Mouse (Mus musculus): ENCODE measurements at regions not wholly inside any gene's neighbourhood (a gene's known extent, or its start where the extent isn't known, plus 50 kb on each side); places are given as distances from the start of the nearest gene placed in this dataset.
A peak's percentile ranks its signal among the peaks of the same experiment; 100 is the strongest.

GRCm38 (mm10) chr12:50261072-50261471 is 387.8 kb downstream of the Prkd1 start:
- Histone ChIP-seq H3K9ac (replicated peaks; ENCODE audit: low read length) (no peak overlapping the region), H3K27ac (replicated peaks; ENCODE audit: low read depth, low read length) (no peak overlapping the region), H3K9me3 (ENCODE audit: control insufficient read depth, low read length) (no peaks in the 10 kb centered on the region), H3K36me3 (ENCODE audit: control insufficient read depth, insufficient read depth, low read length) (no peaks in the 10 kb centered on the region), H3K4me1 (ENCODE audit: control insufficient read depth, insufficient read depth, low read length) (no peaks in the 10 kb centered on the region), H3K4me3 (replicated peaks; ENCODE audit: low read depth, low read length) (no peak overlapping the region), H3K4me2 (ENCODE audit: low read length) (no peak overlapping the region), H3K27me3 (ENCODE audit: control insufficient read depth, insufficient read depth, low read length) (no peaks in the 10 kb centered on the region)
- ATAC-seq (ENCODE audit: low FRiP score, low TSS enrichment) = no peak
- DNase-seq = no peak
- WGBS = 81% methylated on average over 4 of the region's 4 CpGs

GRCm38 (mm10) chr12:50273239-50273880 is 375.5 kb downstream of the Prkd1 start:
- H3K27ac ChIP-seq (replicated peaks; ENCODE audit: low read depth, low read length) = no peak overlapping the region

GRCm38 (mm10) chr12:50281615-50282014 is 367.3 kb downstream of the Prkd1 start:
- Histone ChIP-seq H3K9me3 (ENCODE audit: control insufficient read depth, low read length) (peaks cover 5% of the 10 kb centered on the region; the same call in 1 of the 2 replicates), H3K27ac (replicated peaks; ENCODE audit: low read depth, low read length) (no peak overlapping the region), H3K36me3 (ENCODE audit: control insufficient read depth, insufficient read depth, low read length) (no peaks in the 10 kb centered on the region), H3K4me3 (replicated peaks; ENCODE audit: low read depth, low read length) (no peak overlapping the region), H3K4me2 (ENCODE audit: low read length) (no peak overlapping the region), H3K9ac (replicated peaks; ENCODE audit: low read length) (no peak overlapping the region), H3K4me1 (ENCODE audit: control insufficient read depth, insufficient read depth, low read length) (no peaks in the 10 kb centered on the region), H3K27me3 (ENCODE audit: control insufficient read depth, insufficient read depth, low read length) (no peaks in the 10 kb centered on the region)
- 75% methylated on average over 1 of the region's 1 CpGs for WGBS
- ATAC-seq (ENCODE audit: low FRiP score, low TSS enrichment) (no peak), DNase-seq (peak; percentile 53)

More at GRCm38 (mm10) chr12:50273239-50273880, 375.5 kb downstream of the Prkd1 start:
- Histone ChIP-seq H3K4me1 (ENCODE audit: control insufficient read depth, insufficient read depth, low read length) (no peaks in the 10 kb centered on the region), H3K4me2 (ENCODE audit: low read length) (no peak overlapping the region), H3K36me3 (ENCODE audit: control insufficient read depth, insufficient read depth, low read length) (no peaks in the 10 kb centered on the region), H3K27me3 (ENCODE audit: control insufficient read depth, insufficient read depth, low read length) (no peaks in the 10 kb centered on the region), H3K9me3 (ENCODE audit: control insufficient read depth, low read length) (no peaks in the 10 kb centered on the region), H3K9ac (replicated peaks; ENCODE audit: low read length) (no peak overlapping the region), H3K4me3 (replicated peaks; ENCODE audit: low read depth, low read length) (no peak overlapping the region)
- ATAC-seq (ENCODE audit: low FRiP score, low TSS enrichment) = no peak
- DNase-seq = no peak
- WGBS = 98% methylated on average over 2 of the region's 2 CpGs

Measured in midbrain, embryonic 14.5 days (tissue).